Mouse (Mus musculus) thymus, adult 2 months (tissue): ENCODE measurements around the gene Tars2.

ENCODE experiments used
- CTCF ChIP-seq: fragments of 200-500 bp; IDR thresholded peaks from 2 replicates; pipeline ENCODE4 v1.5.1; 2012; ENCODE audit warnings: mild to moderate bottlenecking, control low read depth, low read length, moderate library complexity, borderline replicate concordance; ENCODE audit not compliant: control insufficient read depth, poor library complexity, insufficient read depth; ENCODE audit errors: extremely low read depth
- POLR2A ChIP-seq: fragments of 200-500 bp; IDR thresholded peaks from 2 replicates; pipeline ENCODE4 v1.6.1; 2012; ENCODE audit warnings: mild to moderate bottlenecking, low read length, control low read depth, moderate library complexity; ENCODE audit not compliant: control insufficient read depth, poor library complexity, insufficient read depth; ENCODE audit errors: extremely low read depth

DNA sequence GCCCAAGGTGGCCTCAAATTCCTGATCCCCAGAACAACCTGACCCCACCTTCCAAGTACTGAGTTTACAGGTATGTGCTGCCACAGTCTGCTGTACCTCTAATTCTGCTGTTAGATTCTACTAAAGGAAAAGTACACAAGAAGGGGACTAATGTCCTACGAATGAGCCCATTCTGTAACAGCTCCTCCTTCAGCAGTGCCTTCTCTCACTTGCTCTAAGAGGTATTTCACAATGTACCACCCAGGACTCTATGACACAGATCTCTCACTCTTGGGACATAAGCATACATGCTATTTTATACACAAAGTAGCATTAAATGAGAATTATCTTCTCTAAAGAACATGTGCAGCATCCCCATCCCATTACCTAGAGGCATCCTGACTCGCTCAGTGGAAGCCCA, 33.7 kb upstream of the Tars2 start:
- TF ChIP-seq POLR2A (no peak), CTCF (no peak)
